In genomic region chr11:94328644-94329025, GRCm38 (mm10) we compare ENCODE assay signal across 8 mouse cellular contexts. TPM values are rescaled to one million over a fixed set of nuclear protein-coding genes. Genes with fewer than 3 reads are reported as not detected.
DNase-seq lines count a peak whose midpoint lies in the region; TF ChIP-seq lines count a peak whose summit lies in the region.

No protein-coding gene starts in this region.

- TF ChIP-seq POLR2A in brain, embryonic 14.5 days (IDR thresholded peaks at IDR 0.05; ENCODE audit: borderline replicate concordance, extremely low read depth, insufficient read depth, insufficient read length, poor library complexity, severe bottlenecking): no peak

- H3K9me3 ChIP-seq in hindbrain, embryonic 10.5 days: no peaks in the 10 kb centered on the region
- H3K9me3 ChIP-seq in midbrain, embryonic 10.5 days (replicated peaks): no peaks in the 10 kb centered on the region

- intact Hi-C loops in left cerebral cortex, postnatal 14 days (cut with DNase I): loop anchor here (2.0 kb wide), 1 partner anchor 146 kb away; the partner anchor contains the start of gene Cacna1g
- intact Hi-C loops in left cerebral cortex, postnatal 10 days (cut with DNase I): no loop called here
- intact Hi-C loops in gastrocnemius, postnatal 36 days (cut with DNase I): no loop called here

- H3K36me3 ChIP-seq in hindbrain, embryonic 10.5 days: no peaks in the 10 kb centered on the region
- 0 out of 2 replicates have a peak, but pooled peaks cover 2% of the 10 kb centered on the region for H3K36me3 ChIP-seq in midbrain, embryonic 10.5 days

- peaks cover 46% of the 10 kb centered on the region for H3K4me1 ChIP-seq in hindbrain, embryonic 10.5 days (replicated peaks)
- H3K4me1 ChIP-seq in midbrain, embryonic 10.5 days: peaks cover 47% of the 10 kb centered on the region

- 2% methylated on average over 10 of the region's 10 CpGs for WGBS in hindbrain, embryonic 10.5 days
- WGBS in midbrain, embryonic 10.5 days: 4% methylated on average over 10 of the region's 10 CpGs

- peak overlapping the region; percentile 98 for H3K27ac ChIP-seq in hindbrain, embryonic 10.5 days
- peak overlapping the region; percentile 98 for H3K27ac ChIP-seq in midbrain, embryonic 10.5 days (replicated peaks)

- H3K4me3 ChIP-seq in hindbrain, embryonic 10.5 days: peak overlapping the region; percentile 83
- peak overlapping the region; percentile 81 for H3K4me3 ChIP-seq in midbrain, embryonic 10.5 days

- H3K27me3 ChIP-seq in hindbrain, embryonic 10.5 days (ENCODE audit: insufficient read depth, poor library complexity, severe bottlenecking): no peaks in the 10 kb centered on the region
- H3K27me3 ChIP-seq in midbrain, embryonic 10.5 days (ENCODE audit: low read depth, poor library complexity, severe bottlenecking): no peaks in the 10 kb centered on the region

- TF ChIP-seq CTCF in brain, embryonic 14.5 days (IDR thresholded peaks at IDR 0.05; ENCODE audit: borderline replicate concordance, extremely low read depth, insufficient read depth, insufficient read length): no peak

- DNase-seq in left cerebral cortex, postnatal 14 days (ENCODE audit: low spot score in 2 of 2): peak; percentile 26 to 51
- no peak for DNase-seq in left cerebral cortex, postnatal 10 days (ENCODE audit: extremely low spot score in 1 of 2, low spot score in 2 of 2)
- DNase-seq in brain, embryonic 14.5 days (ENCODE audit: low read depth): peak; percentile 91
- no peak for DNase-seq in hindbrain, embryonic 10.5 days (ENCODE audit: low spot score)
- DNase-seq in midbrain, embryonic 10.5 days (ENCODE audit: low spot score): no peak
- DNase-seq in adrenal gland, adult 8-10 months: no peak
- DNase-seq in cerebellum, adult 11 months: no peak
- DNase-seq in gastrocnemius, postnatal 36 days: no peak

RNA-seq across cellular contexts. Expression of gene Ankrd40, which starts 0.8 kb away (rescaled TPM):
- total RNA-seq in left cerebral cortex, postnatal 14 days (2021): 100 to 1,000 TPM; 106 to 108 TPM
- total RNA-seq in left cerebral cortex, postnatal 10 days (2021): 10 to 100 TPM; 73.3 to 75.7 TPM
- polyA plus RNA-seq in brain, embryonic 14.5 days (2012; rRNA removed): 47.9 and 57.0 TPM in 2 replicates
- polyA plus RNA-seq in hindbrain, embryonic 10.5 days (2016; fragmentation: Nextera tagmentation; extraction: Ambion mirVana): 11.7 and 12.5 TPM in 2 replicates
- 11.1 and 12.9 TPM in 2 replicates for polyA plus RNA-seq in midbrain, embryonic 10.5 days (2016; fragmentation: Nextera tagmentation; extraction: Ambion mirVana)
- 100 to 1,000 TPM; 118 to 169 (median 156) TPM for total RNA-seq in adrenal gland, adult 8-10 months (2022)
- total RNA-seq in gastrocnemius, postnatal 36 days (2021): 100 to 1,000 TPM; 195 to 201 TPM

RNA-seq across cellular contexts. Expression of gene Luc7l3, which starts 6.8 kb away (rescaled TPM):
- total RNA-seq in left cerebral cortex, postnatal 14 days (2021): 100 to 1,000 TPM; 117 TPM
- 100 to 1,000 TPM; 125 to 131 TPM for total RNA-seq in left cerebral cortex, postnatal 10 days (2021)
- polyA plus RNA-seq in brain, embryonic 14.5 days (2012; rRNA removed): 165 and 183 TPM in 2 replicates
- 72.3 and 103 TPM in 2 replicates for polyA plus RNA-seq in hindbrain, embryonic 10.5 days (2016; fragmentation: Nextera tagmentation; extraction: Ambion mirVana)
- polyA plus RNA-seq in midbrain, embryonic 10.5 days (2016; fragmentation: Nextera tagmentation; extraction: Ambion mirVana): 105 and 109 TPM in 2 replicates
- 100 to 1,000 TPM in 1 of 4 experiments, 10 to 100 TPM in 3; 53.7 to 100 (median 73.5) TPM for total RNA-seq in adrenal gland, adult 8-10 months (2022)
- total RNA-seq in gastrocnemius, postnatal 36 days (2021): 10 to 100 TPM; 29.6 to 36.5 TPM

RNA-seq across cellular contexts. Expression of gene Gm21885, which starts 47.0 kb away (rescaled TPM):
- total RNA-seq in left cerebral cortex, postnatal 14 days (2021): not detected
- not detected for total RNA-seq in left cerebral cortex, postnatal 10 days (2021)
- polyA plus RNA-seq in brain, embryonic 14.5 days (2012; rRNA removed): not detected in 2 replicates
- polyA plus RNA-seq in hindbrain, embryonic 10.5 days (2016; fragmentation: Nextera tagmentation; extraction: Ambion mirVana): not detected in 2 replicates
- polyA plus RNA-seq in midbrain, embryonic 10.5 days (2016; fragmentation: Nextera tagmentation; extraction: Ambion mirVana): not detected in 2 replicates
- total RNA-seq in adrenal gland, adult 8-10 months (2022): not detected
- not detected for total RNA-seq in gastrocnemius, postnatal 36 days (2021)

Comparison
In these comparisons a context has a peak if more than half of its experiments do, and no peak if none do; other contexts are left out.
1. DNase-seq: peak in left cerebral cortex, postnatal 14 days (2 of 2) and brain, embryonic 14.5 days (single experiment); none in left cerebral cortex, postnatal 10 days (0 of 2), hindbrain, embryonic 10.5 days (single experiment), midbrain, embryonic 10.5 days (single experiment), adrenal gland, adult 8-10 months (single experiment), cerebellum, adult 11 months (single experiment) and gastrocnemius, postnatal 36 days (0 of 2).